Mouse (Mus musculus): ENCODE results near the gene Mfng.

The Mfng gene

DNA sequence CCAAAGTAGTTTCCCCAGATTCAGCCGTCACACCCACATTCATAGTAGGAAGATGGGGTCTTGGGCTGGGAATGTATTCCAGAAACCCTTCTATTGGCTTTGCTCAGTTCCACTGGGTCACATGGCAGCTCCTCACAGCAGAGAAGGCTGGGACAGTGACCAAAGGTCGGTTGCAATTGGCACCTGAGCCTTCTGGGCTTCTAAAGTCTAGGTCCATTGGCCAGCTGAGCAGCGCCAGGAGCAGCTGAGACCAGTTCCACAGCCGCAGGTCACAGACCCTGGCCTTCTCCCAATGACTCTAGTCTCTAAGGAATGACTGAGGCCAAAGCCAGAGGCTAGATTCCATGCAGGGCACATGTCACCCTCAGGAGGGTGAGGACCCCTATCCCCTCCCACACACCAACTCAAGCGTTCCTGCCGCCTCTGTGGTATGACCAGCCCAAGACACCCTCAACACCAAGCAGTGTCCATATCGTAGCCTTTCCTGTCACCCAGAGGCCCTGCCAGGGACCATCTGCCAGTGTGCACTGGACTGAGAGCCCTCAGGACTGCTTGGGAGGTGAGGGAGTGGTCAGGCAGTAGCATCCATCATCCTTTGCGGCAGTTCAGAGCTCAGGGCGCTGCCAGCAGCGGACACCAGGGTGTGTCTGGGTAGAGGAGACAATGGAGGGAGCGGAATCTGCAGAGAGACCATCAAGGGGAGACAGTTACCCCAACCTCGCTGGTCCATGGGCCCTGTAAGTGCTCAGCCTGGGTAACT, 17.1 kb downstream of the Mfng start:
- no peak for DNase-seq (ENCODE audit: low spot score in 2 of 2)

DNA sequence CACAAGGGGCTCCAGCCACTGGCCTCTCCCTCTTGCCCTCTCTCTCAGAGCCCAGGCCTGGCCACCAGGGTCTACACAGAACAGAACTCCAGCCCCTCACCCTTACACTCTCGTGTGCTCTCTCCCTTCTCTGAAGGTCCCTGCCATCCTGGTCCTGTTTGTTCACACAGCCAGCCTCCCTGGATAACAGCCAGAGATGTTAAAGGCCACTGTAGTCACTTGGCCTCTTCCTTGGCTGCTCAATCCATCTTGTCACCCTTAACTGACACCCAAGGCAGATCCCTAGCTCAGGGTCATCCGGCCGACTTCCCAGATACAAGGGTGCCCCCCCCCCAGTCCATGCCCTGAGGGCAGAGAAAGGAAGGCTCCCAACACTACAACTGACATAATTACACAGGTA, 18.0 kb downstream of the Mfng start:
- no peak for DNase-seq (ENCODE audit: low spot score in 2 of 2)

DNA sequence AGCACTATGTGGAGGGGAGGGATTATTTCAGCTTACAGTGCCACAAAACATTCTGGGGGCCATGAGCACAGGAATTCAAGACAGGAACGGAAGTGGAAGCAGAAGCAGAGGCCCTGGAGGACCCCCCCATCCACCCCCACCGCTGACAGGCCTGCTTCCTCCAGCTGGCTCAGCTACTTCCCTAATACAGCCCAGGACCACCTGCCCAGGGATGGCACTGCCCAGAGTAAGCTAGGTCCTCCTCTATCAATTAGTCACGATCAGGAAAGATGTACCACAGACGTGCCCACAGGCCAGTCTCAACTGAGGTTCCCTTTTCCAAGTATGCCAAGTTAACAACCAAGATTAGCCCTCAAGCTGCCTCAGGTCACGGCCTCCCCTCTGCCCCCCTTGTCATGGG, 19.1 kb downstream of the Mfng start:
- DNase-seq (ENCODE audit: low spot score in 2 of 2): no peak

DNA sequence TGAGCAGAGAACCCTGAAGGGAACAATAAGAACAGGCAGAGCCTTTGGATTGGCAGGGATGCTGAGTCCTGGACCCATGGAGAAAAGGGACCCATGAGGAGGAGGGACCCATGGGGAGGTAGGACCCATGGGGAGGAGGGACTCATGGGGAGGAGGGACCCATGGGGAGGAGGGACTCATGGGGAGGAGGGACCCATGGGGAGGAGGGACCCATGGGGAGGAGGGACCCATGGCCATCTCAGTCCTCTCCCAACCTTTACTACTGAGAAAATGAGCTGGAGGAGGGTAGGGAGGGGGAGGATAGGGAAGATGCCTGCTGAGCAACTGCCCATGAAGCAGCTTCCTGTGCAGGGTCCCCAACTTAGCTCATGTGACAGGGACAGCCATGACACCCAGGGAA, 20.3 kb downstream of the Mfng start:
- DNase-seq (ENCODE audit: low spot score in 2 of 2): no peak

DNA sequence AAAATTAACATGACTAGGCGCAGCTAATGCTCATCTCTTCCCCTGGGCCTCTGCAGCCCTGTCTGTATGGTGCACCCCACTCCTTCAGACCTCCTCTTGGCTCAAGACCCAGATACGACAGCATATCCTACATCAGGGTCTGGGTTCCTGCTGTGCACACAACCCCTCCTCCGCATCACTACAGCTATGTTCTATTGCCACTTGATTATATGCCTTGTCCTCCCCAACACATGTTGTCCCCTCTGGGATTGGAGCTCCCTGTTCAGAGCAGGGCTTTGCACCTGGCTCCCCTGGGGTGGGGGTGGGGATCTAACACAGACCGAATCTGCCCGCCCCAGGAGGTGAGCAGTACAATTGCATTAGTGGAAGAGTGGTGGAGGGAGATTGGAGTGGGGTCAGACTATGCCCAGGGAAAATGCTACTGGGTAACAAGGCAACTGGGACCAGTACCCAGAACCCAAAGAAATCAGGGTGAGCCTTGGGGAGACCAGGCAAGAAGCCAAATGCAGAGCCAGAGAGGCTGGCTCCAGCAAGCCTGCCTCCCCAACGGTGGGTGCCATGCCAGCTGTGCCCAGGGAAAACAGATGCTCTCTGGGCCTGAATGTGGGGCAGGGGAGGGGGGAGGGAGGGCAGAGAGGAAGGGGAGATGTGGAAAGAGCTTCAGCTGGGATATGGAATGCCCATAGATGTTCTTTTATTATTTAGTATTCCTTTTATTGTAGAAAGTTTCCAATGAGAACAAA, 22.5 kb downstream of the Mfng start:
- no peak for DNase-seq (ENCODE audit: low spot score in 2 of 2)

DNA sequence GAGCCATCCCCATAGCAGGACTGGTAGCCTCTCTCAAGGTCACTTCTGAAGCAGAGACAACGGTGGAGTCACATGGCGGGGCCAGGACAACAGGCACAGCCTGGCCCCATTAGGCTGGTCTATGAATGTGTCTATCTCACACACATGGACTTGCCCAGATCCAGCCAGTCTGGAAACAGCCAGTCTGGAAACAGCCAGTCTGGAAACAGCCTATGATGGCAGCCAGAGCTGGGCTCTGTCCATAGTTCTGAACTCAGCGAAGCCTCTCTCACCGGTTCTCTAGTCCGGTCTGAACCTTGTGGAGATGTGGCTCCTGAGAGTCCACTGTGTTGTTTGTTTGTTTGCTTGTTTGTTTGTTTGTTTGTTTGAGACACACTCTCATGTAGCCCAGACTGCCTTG, 23.4 kb downstream of the Mfng start:
- DNase-seq (ENCODE audit: low spot score in 2 of 2): no peak

DNA sequence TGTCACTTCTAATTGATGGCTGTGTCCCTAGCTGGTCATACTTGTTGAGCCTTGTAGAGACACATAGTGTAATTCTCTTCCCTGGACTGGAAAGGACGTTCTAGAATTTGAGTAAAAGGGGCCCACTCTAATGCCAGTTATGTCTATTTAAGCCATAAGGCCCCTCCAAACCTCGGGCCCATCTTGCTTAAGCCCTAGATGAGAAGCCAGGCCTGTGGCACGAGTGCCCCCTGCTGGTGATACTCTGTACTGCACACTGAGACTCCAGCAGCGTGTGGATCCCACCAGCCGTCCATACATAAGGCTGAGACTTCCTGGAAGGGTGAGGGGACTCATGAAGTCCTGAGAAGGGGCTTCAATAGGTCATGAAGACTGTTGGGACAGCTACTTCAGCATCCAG, 29.1 kb downstream of the Mfng start:
- peak; percentile 67 to 93 for DNase-seq (ENCODE audit: low spot score in 2 of 2)

DNA sequence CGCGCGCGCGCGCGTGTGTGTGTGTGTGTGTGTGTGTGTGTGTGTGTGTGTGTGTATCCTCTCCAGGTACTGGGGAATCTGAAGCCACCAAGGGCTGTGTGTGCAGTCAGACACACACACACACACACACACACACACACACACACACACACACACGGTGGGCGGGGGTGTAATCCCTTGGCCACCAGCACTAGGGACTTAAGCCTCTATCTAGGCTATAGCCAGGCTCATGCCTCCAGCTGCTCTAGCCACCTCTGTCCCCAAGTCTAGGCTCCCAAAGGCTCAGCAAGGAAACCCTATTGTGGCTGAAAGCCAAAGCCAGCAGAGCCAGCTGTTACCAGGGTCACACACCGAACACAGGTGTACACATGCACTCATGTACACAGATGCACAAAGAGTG, 30.4 kb downstream of the Mfng start:
- no peak for DNase-seq (ENCODE audit: low spot score in 2 of 2)

DNA sequence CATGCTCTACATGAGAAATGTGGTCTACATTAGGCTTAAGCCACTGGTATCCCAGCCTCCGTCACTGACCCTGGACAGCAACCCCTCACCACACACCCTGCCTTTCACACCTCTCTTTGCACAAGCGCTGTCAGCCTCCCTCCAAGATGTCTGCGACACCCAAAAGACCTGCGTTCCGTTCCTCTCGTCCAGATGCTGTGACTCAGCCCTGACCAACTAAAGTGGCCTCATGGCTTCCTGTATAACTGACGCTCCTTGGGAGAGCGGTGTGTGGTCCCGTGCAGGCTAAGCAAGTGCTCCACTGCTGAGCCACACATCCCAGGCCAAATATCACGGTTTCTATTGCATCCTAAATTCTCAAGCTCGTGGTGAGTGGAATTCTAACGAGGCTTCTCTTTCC, 32.6 kb downstream of the Mfng start:
- DNase-seq (ENCODE audit: low spot score in 2 of 2): no peak

DNA sequence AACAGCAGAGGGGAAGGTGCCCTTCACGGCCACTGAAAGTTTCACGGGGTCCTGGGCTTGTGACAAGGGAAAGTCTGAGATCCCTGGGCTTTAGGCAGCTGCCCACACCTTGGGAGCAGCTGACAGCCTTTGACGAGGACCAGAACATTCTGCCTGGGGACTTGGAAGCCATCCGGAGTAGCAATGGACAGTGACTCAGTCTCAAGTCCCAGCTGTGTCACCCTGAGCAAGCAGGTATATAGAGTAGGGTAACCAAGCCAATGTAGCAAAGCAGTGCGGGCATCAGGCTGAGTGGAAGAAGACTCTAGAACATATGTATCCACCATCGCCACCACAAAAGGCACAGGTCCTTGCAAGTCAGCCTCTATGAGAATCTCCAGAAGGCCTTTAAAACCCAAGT, 36.1 kb downstream of the Mfng start:
- DNase-seq (ENCODE audit: low spot score in 2 of 2): no peak

DNA sequence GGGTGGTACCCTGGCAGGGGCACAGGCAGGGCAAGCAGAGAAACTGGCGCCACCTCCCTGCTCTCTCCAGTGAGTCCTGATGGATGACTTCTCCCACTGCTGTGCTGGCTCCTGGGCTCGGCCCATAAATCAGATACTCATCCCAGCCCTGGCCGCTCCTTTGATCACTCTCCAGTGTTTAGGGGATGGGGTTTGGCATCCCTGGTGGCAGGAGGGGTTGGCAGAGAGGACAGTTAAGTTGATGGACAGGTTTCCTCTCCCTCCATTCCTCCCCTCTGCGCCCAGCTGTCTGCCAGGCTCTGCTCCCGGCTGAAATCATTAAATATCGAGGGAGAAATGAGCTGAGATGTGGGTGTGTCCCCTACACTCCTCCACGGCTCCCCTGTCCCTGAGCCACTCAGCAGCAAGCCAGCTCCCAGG, 36.6 kb downstream of the Mfng start:
- DNase-seq (ENCODE audit: low spot score in 2 of 2): no peak

DNA sequence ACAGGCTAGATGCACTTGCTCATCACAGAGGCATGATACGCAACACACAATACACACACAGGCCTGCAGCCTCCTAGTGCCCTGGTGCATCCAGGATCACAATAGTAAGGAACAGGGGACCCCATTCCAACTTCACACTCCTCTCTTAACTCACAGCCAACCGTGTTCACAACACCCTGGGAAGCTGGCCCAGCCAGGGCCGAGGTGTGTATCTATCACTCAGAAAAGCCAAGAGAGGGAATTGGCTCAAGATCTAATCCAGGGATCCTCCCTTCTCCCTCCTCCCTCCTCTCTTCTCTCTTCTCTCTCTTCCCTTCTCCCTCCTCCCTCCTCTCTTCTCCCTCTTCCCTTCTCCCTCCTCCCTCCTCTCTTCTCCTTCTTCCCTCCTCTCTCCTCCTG, 37.1 kb downstream of the Mfng start:
- no peak for DNase-seq (ENCODE audit: low spot score in 2 of 2)

DNA sequence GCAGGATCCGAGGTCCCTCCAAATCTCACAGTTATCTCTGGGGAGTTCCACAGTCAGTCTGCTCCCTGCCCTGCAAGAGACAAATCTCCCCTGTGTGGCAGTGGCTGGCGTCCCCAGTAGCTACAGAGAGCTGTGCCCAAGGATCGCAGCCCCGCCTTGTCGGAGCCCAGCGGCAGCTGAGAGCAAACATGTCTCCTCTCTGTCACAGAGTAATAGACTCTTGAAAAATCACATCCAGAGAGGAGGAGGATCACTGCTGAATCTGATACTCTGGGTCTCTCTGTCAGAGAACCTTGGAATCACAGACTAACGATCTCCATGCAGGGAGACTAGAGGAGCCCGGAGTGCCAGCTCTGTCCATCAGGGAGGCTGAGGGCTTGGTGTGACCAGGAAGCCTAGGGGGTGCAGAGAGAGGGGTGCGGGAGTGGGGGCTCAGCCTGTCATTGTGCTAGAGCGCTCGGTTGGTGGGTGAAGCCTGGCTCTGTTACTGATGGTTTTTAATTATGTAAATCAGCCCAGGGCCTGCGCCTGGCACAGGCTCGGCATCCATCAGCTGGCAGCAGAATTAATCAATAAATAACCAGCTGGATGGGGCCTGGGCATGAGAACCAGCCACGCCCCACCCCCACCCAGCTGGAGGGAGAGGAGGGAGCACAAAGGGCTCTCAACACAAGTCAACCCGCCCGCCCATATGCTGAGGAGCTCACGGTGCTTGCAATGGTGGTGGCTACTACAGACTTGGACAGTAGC, 37.7 kb downstream of the Mfng start:
- no peak for DNase-seq (ENCODE audit: low spot score in 2 of 2)

DNA sequence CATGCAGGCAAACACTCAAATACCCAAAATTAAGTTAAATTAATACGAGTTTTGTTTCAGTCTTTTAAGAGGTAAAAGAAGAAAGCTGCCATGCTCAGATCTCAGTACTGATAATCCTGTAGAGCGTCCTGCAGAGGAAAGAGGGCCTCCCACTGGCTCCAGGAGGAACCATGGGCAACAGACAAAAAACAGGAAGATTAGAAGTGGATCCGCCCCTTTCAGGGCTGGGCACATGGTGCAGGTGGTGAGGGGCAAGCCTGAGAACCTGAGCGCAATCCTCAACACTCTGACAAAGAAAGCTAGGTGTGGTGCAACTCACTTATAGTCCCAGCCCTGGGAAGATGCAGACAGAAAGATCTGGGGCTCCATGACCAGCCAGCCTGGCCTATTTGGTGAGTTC, 41.4 kb downstream of the Mfng start:
- no peak for DNase-seq (ENCODE audit: low spot score in 2 of 2)

DNA sequence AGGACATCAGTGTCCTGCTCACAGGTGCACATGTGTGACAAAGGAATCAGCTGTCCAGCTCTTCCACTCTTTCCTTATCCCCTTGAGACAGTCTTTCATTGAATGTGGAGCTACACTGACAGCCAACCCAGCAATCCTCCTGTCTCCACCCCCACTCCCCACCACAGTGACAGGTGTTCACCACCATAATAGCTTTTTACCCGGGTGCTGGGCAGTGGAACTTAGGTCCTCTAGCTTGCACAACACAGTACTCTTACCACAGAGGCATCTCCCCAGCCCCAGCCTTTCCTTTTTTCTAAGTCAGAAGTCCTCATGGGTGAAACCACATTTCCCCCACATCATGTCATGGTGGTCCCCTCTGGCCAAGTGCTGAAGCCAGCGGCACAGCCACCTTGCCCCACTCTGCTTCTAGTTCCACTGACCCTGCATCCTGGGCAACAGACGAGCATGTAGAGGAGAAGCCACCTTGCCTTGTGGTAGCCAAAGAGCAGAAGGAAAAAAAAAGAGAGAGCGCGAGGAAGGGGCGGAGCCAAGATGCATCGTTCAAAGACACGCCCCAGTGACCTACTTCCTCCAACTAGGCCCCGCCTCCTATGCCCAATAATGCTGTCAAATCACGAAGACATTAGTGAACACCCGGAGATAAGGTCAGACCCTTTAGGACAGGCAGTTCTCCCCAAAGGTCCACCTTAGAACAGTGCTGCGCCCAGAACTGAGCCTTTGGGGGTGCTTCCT, 42.8 kb downstream of the Mfng start:
- no peak for DNase-seq (ENCODE audit: low spot score in 2 of 2)

DNA sequence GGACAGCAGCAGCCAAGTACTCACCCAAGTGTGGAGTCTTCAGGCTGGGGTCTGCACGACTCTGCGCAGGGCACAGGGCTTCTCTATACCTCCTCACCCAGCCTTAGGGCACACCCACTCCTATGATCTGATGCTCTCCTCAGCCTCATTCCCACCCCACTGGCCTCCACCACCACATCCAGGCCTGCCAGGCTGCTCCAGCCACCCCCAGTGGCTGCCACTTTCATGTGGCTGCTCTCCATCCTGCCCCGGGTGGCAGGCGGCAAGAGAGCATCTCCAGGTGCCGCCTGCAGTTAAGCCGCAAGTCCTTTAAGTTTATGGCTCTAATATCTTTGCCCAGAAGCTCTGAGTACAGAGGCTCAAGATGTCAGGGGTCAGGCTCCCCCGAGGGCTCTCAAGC, 46.6 kb downstream of the Mfng start:
- DNase-seq (ENCODE audit: low spot score in 2 of 2): no peak

DNA sequence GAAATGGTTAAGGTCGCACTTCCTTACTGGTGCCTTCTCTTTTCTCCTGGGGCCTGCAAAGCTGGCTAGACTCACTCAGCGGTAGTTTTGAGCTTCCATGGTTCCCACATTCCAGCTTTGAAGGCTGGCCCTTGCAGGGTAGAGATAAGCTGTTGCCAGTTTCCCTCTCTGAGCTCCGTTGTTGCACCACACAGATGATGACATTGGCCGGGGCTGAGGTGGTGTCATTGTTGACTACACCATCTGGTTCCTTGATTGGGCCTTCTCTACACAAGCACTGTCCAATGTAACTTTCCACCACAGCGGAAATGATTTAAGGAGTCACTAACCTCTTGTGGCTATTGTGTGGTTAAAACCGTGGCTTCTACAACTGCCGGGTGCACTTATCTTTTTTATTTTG, 52.7 kb downstream of the Mfng start:
- DNase-seq (ENCODE audit: low spot score in 2 of 2): peak; percentile 45 to 72

DNA sequence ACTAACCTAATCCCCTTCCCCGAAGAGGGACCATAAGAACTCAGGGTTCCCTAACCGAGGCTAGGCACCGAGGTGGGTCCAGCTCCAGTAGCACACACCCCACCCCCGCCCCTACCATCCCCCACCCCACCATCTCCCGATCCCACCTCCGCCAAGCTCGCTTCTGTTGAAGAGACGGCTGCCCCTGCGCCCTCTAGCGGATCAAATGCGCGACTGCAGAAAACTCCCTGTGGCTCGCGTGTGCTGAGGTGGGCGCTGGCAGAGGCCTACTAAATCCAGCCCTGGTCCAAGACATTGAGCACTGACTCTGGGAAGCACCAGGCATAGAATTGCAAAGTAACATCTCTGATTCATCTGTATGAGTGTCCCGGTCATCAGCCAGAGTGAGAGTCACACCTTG, 53.2 kb downstream of the Mfng start:
- DNase-seq (ENCODE audit: low spot score in 2 of 2): peak; percentile 53 to 81

DNA sequence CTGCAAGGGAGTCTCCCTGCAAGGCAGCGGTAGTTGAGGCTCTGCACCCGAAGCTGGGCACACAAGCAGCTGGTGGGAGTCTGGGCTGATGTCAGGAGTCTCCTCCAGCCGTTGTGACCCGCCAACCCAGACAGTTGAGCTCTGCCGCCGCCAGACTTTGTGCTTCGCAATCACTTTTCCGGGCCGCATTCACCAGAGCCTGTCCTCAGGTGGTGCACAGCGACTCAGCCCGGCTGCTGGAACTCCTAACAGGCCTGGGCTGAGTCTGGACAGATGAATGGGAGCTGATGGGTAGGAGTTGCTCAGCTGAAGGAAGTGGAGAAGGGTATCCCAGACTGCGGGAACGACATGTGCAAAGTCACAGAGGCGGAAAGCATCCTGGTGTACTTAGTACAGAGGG, 53.9 kb downstream of the Mfng start:
- peak in 1 of 2 experiments; percentile 65 for DNase-seq (ENCODE audit: low spot score in 2 of 2)

DNA sequence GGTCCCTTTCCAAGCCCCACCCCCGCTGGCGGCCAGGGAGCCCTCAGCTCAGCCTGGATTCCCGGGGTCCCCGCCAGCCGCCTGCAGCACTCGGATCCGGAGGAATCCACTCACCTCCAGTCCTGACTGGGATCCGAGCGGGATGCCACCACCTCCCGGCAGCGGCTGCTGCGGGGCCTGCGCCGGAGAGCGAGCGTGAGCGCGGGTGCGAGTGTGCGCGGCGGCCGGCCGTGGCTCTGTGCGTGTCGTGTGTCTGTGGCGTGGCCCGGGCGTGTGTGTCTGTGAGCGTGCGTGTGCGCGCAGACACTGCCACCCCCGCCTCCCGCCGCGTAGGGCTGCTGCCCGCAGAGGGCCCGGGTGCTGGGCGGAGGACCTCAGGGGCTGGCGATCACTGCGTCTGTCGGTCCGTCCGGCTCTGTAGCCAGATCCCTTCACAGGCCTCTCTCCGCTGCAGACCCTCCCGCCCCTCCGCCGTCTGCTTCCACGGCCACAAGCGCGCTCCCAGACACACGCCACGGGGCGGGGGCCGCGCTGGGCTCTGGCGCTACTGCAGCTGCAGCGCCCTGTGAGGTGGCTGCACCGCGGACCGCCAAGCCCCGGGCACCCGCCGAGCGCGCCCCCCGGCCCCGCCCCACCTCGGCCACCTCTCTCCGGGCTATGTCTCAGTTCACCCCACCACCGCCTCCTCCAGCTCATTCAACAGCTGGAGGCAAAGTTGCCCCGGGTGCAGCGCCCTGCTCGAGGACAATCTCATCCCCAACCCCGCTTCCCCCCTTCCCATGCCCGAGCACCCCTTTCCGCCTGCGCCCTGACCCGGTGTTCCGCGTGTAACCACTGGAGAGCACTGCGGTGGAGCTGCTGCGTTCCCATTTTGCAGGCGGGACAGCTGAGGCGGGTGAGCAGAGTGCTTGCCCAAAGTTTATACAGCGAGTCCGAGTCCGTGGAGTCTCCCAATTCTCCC, 54.7 kb downstream of the Mfng start, which contains the start of gene Elfn2:
Gene Elfn2 (minus strand): TSS at position 482 of the 961 bp plus-strand sequence.
- DNase-seq (ENCODE audit: low spot score in 2 of 2): peak in 1 of 2 experiments; percentile 65

DNA sequence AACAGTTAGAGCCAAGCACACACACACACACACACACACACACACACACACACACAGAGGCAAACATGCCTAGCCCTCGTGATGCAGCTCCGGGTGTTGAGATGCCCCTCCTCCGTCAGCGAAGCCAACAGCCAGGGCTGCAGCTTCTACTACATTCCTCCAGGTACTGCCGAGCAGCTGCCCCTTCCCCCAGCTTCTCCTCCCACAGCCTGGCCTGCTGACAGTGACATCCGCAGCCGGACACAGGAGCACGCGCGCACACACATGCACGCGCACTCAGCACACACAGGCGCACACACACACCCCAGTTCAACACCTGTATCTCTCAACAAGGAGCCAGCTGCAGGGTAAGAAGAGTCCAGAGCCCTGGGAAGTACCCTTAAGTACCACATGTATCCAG, 56.3 kb downstream of the Mfng start:
- no peak for DNase-seq (ENCODE audit: low spot score in 2 of 2)

All from spleen, postnatal 4 days (tissue).